8 mouse cellular contexts compared by ENCODE assay signal in genomic region chr10:127576381-127576961, GRCm38 (mm10). TPM values are rescaled to one million over a fixed set of nuclear protein-coding genes. Genes with fewer than 3 reads are reported as not detected.
DNase-seq lines count a peak whose midpoint lies in the region; ATAC-seq lines count a peak whose summit lies in the region.

No protein-coding gene starts in this region.

- no peak overlapping the region for H3K4me2 ChIP-seq in forebrain, embryonic 12.5 days
- H3K4me2 ChIP-seq in forebrain, embryonic 11.5 days (ENCODE audit: low read depth, low read length, severe bottlenecking) = no peak overlapping the region
- H3K4me2 ChIP-seq in kidney, embryonic 14.5 days (replicated peaks; ENCODE audit: low read depth, low read length) = no peak overlapping the region

- H3K9me3 ChIP-seq in forebrain, embryonic 12.5 days = no peaks in the 10 kb centered on the region
- H3K9me3 ChIP-seq in forebrain, embryonic 11.5 days (ENCODE audit: control insufficient read depth, low read length) = no peaks in the 10 kb centered on the region
- H3K9me3 ChIP-seq in kidney, embryonic 14.5 days (ENCODE audit: control insufficient read depth, low read length) = no peaks in the 10 kb centered on the region

- H3K4me3 ChIP-seq in forebrain, embryonic 12.5 days (replicated peaks) = no peak overlapping the region
- no peak overlapping the region for H3K4me3 ChIP-seq in forebrain, embryonic 11.5 days (ENCODE audit: low read depth, low read length)
- H3K4me3 ChIP-seq in kidney, embryonic 14.5 days (ENCODE audit: low read length) = no peak overlapping the region

- H3K27ac ChIP-seq in forebrain, embryonic 12.5 days = no peak overlapping the region
- H3K27ac ChIP-seq in forebrain, embryonic 11.5 days (ENCODE audit: low read depth, low read length) = no peak overlapping the region
- no peak overlapping the region for H3K27ac ChIP-seq in kidney, embryonic 14.5 days (ENCODE audit: low read depth, low read length)

- no peaks in the 10 kb centered on the region for H3K4me1 ChIP-seq in forebrain, embryonic 12.5 days
- no peaks in the 10 kb centered on the region for H3K4me1 ChIP-seq in forebrain, embryonic 11.5 days (replicated peaks; ENCODE audit: control insufficient read depth, insufficient read depth, low read length)
- no peaks in the 10 kb centered on the region for H3K4me1 ChIP-seq in kidney, embryonic 14.5 days (ENCODE audit: control insufficient read depth, insufficient read depth, low read length)

- intact Hi-C loops in gastrocnemius, postnatal 36 days (cut with DNase I) = loop anchor here (2.0 to 5.0 kb wide), 2 partner anchors 44 to 361 kb away; partner anchors contain the start of gene Lrp1

- DNase-seq in forebrain, embryonic 11.5 days (ENCODE audit: low spot score) = no peak
- DNase-seq in ES-CJ7 (ENCODE audit: low read depth, low spot score) = peak; percentile 57
- DNase-seq in cerebellum, adult 18-20 months = peak; percentile 83 to 84
- DNase-seq in gastrocnemius, postnatal 36 days = peak; percentile 68 to 70
- DNase-seq in spleen, postnatal 14 days (ENCODE audit: low spot score in 2 of 2) = peak; percentile 39 to 50

- H3K27me3 ChIP-seq in forebrain, embryonic 12.5 days = no peaks in the 10 kb centered on the region
- H3K27me3 ChIP-seq in forebrain, embryonic 11.5 days (ENCODE audit: control insufficient read depth, insufficient read depth, low read length) = no peaks in the 10 kb centered on the region
- no peaks in the 10 kb centered on the region for H3K27me3 ChIP-seq in kidney, embryonic 14.5 days (ENCODE audit: control insufficient read depth, insufficient read depth, low read length)

- 72% methylated on average over 18 of the region's 18 CpGs for WGBS in forebrain, embryonic 12.5 days
- 70% methylated on average over 18 of the region's 18 CpGs for WGBS in forebrain, embryonic 11.5 days
- 58% methylated on average over 18 of the region's 18 CpGs for WGBS in kidney, embryonic 14.5 days

- H3K36me3 ChIP-seq in forebrain, embryonic 12.5 days (replicated peaks) = peaks cover 97% of the 10 kb centered on the region
- H3K36me3 ChIP-seq in forebrain, embryonic 11.5 days (ENCODE audit: control insufficient read depth, insufficient read depth, low read length) = peaks cover 16% of the 10 kb centered on the region
- H3K36me3 ChIP-seq in kidney, embryonic 14.5 days (ENCODE audit: control insufficient read depth, insufficient read depth, low read length) = peaks cover 69% of the 10 kb centered on the region

- H3K9ac ChIP-seq in forebrain, embryonic 12.5 days = no peak overlapping the region
- no peak overlapping the region for H3K9ac ChIP-seq in forebrain, embryonic 11.5 days (ENCODE audit: low read length)
- H3K9ac ChIP-seq in kidney, embryonic 14.5 days (ENCODE audit: low read depth, low read length) = no peak overlapping the region

- 0 out of 2 replicates have a peak, but pooled peaks have one; percentile 37 for ATAC-seq in forebrain, embryonic 12.5 days (ENCODE audit: low FRiP score)
- no peak for ATAC-seq in forebrain, embryonic 11.5 days (replicated peaks; ENCODE audit: low FRiP score)
- 0 out of 2 replicates have a peak, but pooled peaks have one; percentile 9 for ATAC-seq in kidney, embryonic 14.5 days (ENCODE audit: low FRiP score, low TSS enrichment)
- ATAC-seq in megakaryocyte, adult 5-6 weeks (ENCODE audit: poor library complexity, severe bottlenecking) = peak; percentile 82

RNA-seq across cellular contexts. Expression of gene Nxph4, which starts 42.1 kb away (rescaled TPM):
- 60.0 and 62.4 TPM in 2 replicates for polyA plus RNA-seq in forebrain, embryonic 12.5 days (2016; fragmentation: Nextera tagmentation; extraction: Ambion mirVana)
- polyA plus RNA-seq in forebrain, embryonic 11.5 days (2014; fragmentation: Nextera tagmentation; extraction: Ambion mirVana) = 37.6 and 40.4 TPM in 2 replicates
- under 1 TPM; 0.20 TPM for total RNA-seq in gastrocnemius, postnatal 36 days (2021)
- polyA plus RNA-seq in kidney, embryonic 14.5 days (2014; fragmentation: Nextera tagmentation; extraction: Ambion mirVana) = 0.49 and 1.2 TPM in 2 replicates
- not detected in 2 replicates for total RNA-seq in megakaryocyte, adult 5-6 weeks (2015)
- not detected in 2 replicates for total RNA-seq in megakaryocyte, adult 5-6 weeks (2017)

RNA-seq across cellular contexts. Expression of gene Lrp1, which starts 44.5 kb away (rescaled TPM):
- polyA plus RNA-seq in forebrain, embryonic 12.5 days (2016; fragmentation: Nextera tagmentation; extraction: Ambion mirVana) = 81.4 and 81.8 TPM in 2 replicates
- polyA plus RNA-seq in forebrain, embryonic 11.5 days (2014; fragmentation: Nextera tagmentation; extraction: Ambion mirVana) = 71.2 and 75.0 TPM in 2 replicates
- total RNA-seq in gastrocnemius, postnatal 36 days (2021) = 10 to 100 TPM; 48.6 to 49.1 TPM
- polyA plus RNA-seq in kidney, embryonic 14.5 days (2014; fragmentation: Nextera tagmentation; extraction: Ambion mirVana) = 44.2 and 54.9 TPM in 2 replicates
- total RNA-seq in megakaryocyte, adult 5-6 weeks (2015) = 85.5 and 104 TPM in 2 replicates
- total RNA-seq in megakaryocyte, adult 5-6 weeks (2017) = 62.4 and 72.2 TPM in 2 replicates

RNA-seq across cellular contexts. Expression of gene Shmt2, which starts 54.2 kb away (rescaled TPM):
- 103 and 105 TPM in 2 replicates for polyA plus RNA-seq in forebrain, embryonic 12.5 days (2016; fragmentation: Nextera tagmentation; extraction: Ambion mirVana)
- polyA plus RNA-seq in forebrain, embryonic 11.5 days (2014; fragmentation: Nextera tagmentation; extraction: Ambion mirVana) = 112 and 123 TPM in 2 replicates
- total RNA-seq in gastrocnemius, postnatal 36 days (2021) = 10 to 100 TPM; 23.4 to 26.4 TPM
- 68.9 and 99.8 TPM in 2 replicates for polyA plus RNA-seq in kidney, embryonic 14.5 days (2014; fragmentation: Nextera tagmentation; extraction: Ambion mirVana)
- 31.3 and 31.9 TPM in 2 replicates for total RNA-seq in megakaryocyte, adult 5-6 weeks (2015)
- total RNA-seq in megakaryocyte, adult 5-6 weeks (2017) = 27.8 and 33.1 TPM in 2 replicates

Comparison
In these comparisons a context has a peak if more than half of its experiments do, and no peak if none do; other contexts are left out.
1. RNA of gene Nxph4, which starts 42.1 kb away (polyA plus RNA-seq): 60.0 to 62.4 TPM in forebrain, embryonic 12.5 days and 37.6 to 40.4 TPM in forebrain, embryonic 11.5 days; 0.49 to 1.2 TPM in kidney, embryonic 14.5 days; every median in the first group is over 10 times any median in the second.